Mouse (Mus musculus) layer of hippocampus, adult 8-10 months (tissue): ENCODE data around the gene Proser2. TPM values are rescaled to one million over a fixed set of nuclear protein-coding genes. Genes with fewer than 3 reads are reported as not detected.

Experiments used
- DNase-seq, 2 experiments: peaks; one replicate each; pipeline ENCODE4 v3.0.0; 2022; ENCODE audit warnings: low spot score in 2 of 2
- total RNA-seq, 4 experiments: library from RNA; stranded (reverse); gene quantifications; 2 replicates each; pipeline ENCODE4 v1.2.4; 2022

Gene Proser2
- total RNA-seq, 4 experiments from 2014 or later = 1.5 to 2.4 (median 1.9) TPM

GRCm38 (mm10) chr2:6074891-6075529 is 55.0 kb downstream of the Proser2 start:
- DNase-seq = no peak

DNA sequence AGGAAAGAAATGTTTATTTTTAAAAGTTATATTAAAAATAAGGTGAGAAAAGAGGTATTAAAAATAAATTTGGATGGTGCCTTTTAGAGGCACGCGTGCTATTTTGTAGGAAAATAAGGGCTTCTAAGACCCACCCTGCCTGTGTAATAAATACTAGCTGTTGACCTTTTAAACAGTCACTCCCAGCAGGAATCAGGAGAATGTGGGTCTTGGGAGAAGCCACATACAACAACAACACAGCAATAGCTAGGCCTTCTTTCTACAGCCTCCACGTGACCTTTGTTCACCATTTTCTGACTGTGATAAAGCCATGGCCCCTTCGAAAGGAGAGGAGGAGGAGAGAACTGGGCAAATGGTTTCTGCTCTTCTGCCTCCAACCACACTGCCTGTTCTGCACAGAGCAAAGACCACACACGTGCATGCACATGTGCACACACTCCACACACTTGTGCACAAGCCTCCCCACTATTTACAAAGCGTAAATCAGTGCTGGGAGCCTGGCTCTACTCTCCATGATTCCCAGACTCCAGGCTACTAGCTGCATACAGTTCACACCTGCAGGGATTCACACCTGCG is 57.2 kb downstream of the Proser2 start:
- no peak for DNase-seq

DNA sequence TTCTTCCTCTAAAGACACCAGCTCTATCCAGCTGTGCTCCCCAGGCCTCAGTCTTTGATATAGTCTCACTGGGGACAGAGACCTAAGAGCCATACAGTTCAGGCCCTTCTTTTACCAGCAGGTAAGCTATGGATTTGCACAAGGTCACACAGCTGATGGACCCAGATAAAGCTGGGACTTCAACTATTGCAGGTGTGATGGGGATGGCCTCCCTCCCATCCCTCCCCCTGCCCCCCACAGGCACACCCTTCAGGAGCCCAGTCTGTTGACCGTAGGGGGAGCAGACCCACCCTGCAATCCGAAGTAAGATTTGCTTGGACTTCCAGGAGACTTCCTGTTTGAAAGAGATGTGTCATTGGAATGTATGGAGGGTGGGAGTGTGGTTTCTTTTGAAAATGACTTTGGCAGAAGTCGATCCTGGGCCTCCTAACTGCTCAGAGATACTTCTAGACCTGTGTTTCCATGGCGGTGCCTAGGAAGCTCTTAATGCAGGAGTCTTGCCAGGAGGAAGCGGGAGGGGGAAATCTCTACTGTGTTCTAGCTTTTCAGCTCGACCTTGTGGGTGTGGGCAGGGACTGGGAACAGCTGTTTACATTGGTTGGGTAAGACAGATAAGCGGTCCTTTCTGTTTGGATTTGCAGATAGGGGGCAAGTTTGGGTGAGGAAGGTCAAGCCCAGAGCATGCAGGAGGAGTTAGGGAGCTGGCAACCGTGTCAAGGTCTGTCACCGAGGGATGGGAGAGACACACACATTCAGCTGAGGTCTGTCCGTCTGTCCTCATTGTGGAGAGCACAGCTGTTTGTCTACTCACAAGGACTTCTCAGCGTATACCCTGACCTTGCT is 58.2 kb downstream of the Proser2 start:
- DNase-seq = no peak

DNA sequence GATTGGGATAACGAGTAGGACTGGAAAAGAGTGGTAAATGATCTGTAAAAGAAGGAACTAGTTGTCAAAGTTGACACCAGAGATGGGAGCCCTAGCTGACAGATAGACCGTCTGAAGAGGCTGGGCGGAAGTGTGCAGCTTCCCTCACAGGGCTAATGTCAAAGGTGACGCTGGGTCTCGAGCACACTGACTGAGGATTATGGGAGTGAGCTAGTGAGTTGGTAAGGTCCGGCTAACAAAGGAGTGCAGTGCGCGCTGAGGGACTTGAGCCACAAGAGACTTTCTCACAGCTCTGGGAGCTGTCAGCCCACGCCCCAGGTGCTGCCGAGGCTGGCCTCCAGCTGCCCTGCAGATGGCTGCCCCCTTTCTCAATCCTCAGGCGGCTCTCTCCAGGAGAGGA is 59.1 kb downstream of the Proser2 start:
- DNase-seq = no peak

DNA sequence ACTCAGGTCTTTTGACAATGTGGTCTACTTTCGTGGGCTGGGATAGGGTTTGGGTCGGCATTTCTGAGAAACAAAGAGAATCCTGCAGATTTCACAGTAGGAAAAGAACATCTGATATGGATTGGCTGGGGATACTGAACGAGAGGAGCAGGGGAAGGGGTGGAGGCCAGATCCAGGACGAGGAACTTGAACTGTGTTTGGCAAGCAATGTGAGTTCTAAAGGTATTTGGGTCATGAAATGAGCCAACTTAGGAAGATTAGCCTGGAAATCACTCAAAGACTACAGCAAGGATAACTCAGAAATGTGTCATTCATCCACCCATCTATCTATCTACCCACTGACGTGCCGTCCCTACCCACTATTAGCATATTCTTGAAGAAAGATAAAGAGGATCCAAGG is 62.7 kb downstream of the Proser2 start:
- DNase-seq = no peak

GRCm38 (mm10) chr2:6060071-6060804 is 69.8 kb downstream of the Proser2 start:
- DNase-seq = no peak

- no peak for DNase-seq
Measured at GRCm38 (mm10) chr2:6059291-6059690, 70.7 kb downstream of the Proser2 start.

- no peak for DNase-seq
Measured at GRCm38 (mm10) chr2:6056518-6056917, 73.5 kb downstream of the Proser2 start.

DNA sequence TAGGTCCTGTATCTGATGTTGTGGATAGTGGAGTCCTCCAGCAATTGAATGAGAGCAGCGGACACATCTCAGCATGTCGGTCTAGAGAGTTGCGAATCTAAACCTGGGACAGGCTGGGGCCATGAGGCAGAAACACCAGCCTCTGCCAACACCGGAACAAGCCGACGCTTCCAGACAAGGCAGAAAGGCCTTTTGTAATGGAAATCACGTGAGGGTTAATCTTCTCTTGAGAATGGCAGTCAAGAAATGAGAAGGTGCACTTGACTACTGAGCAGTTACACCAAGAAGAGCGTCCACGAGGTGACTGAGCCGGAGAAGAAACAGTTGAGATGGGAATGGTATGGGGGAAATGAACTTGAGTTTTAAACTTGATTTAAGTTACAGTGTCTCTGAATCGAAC is 74.5 kb downstream of the Proser2 start:
- no peak for DNase-seq

- no peak for DNase-seq
Measured at GRCm38 (mm10) chr2:6049018-6049417, 81.0 kb downstream of the Proser2 start.

DNA sequence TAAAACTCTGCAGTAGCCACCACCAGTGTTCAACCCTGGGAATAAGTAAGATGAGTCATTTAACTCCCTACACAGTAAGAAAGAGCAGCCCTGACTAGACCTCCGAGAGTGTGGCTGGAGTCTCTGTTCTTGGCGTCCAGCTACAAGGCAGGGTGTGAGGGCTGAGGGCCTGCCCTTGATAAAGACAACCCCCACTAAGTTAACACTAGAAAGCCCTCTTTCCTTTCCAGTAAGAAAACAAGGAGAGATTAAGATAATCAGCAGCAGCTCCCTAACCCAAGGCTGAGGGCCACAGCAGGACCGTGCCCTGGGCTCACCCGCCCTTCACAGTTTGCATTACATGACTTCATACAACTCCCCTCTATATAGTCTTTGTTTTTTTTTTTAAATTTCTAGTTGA is 81.4 kb downstream of the Proser2 start:
- no peak for DNase-seq

Other genes with a start within 250 kb of the Proser2 start
- 100 to 1,000 TPM in 2 of 4 experiments, 10 to 100 TPM in 2; 88.3 to 135 (median 101) TPM for gene Sec61a2, start 234.8 kb downstream of the Proser2 start, total RNA-seq
- 10 to 100 TPM in 3 of 4 experiments, 1 to 10 TPM in 1; 6.9 to 12.3 (median 11.1) TPM for gene Dhtkd1, start 187.4 kb downstream of the Proser2 start, total RNA-seq
- gene Upf2, start 178.7 kb downstream of the Proser2 start, total RNA-seq = 10 to 100 TPM; 32.6 to 52.1 (median 41.1) TPM
- gene Echdc3, start 82.8 kb upstream of the Proser2 start, total RNA-seq = 1 to 10 TPM in 2 of 4 experiments, under 1 TPM in 2; 0.23 to 1.5 (median 0.90) TPM
- 10 to 100 TPM; 12.0 to 16.0 (median 12.4) TPM for gene Usp6nl, start 192.5 kb upstream of the Proser2 start, total RNA-seq